Mouse (Mus musculus) forebrain, embryonic 15.5 days (tissue): ENCODE measurements around the gene Rai14. TPM values are rescaled to one million over a fixed set of nuclear protein-coding genes. Genes with fewer than 3 reads are reported as not detected.

ENCODE experiments used
- ATAC-seq: fragments of 200-750 bp; cut with Nextera tagmentation; replicated peaks from 2 replicates; pipeline ENCODE4 v1.8.0; 2017; ENCODE audit warnings: mild to moderate bottlenecking, moderate TSS enrichment, moderate library complexity
- H3K27ac ChIP-seq: fragments of 300-500 bp; sonication (generic); replicated peaks from 2 replicates; pipeline ENCODE4 v1.5.1; 2015; ENCODE audit warnings: mild to moderate bottlenecking, inconsistent platforms
- H3K27me3 ChIP-seq: fragments of 300-500 bp; sonication (generic); 2 replicates; pipeline ENCODE4 v1.6.1; 2015; ENCODE audit warnings: inconsistent platforms
- H3K36me3 ChIP-seq: fragments of 300-500 bp; sonication (generic); 2 replicates; pipeline ENCODE4 v1.6.1; 2015; ENCODE audit warnings: mild to moderate bottlenecking, inconsistent platforms
- H3K4me1 ChIP-seq: fragments of 300-500 bp; sonication (generic); 2 replicates; pipeline ENCODE4 v1.6.1; 2015; ENCODE audit warnings: inconsistent platforms
- H3K4me2 ChIP-seq: fragments of 300-500 bp; sonication (generic); replicated peaks from 2 replicates; pipeline ENCODE4 v1.6.1; 2015; ENCODE audit warnings: mild to moderate bottlenecking, inconsistent platforms
- H3K4me3 ChIP-seq: fragments of 300-500 bp; sonication (generic); 2 replicates; pipeline ENCODE4 v1.5.1; 2015; ENCODE audit warnings: mild to moderate bottlenecking, inconsistent platforms
- H3K9ac ChIP-seq: fragments of 300-500 bp; sonication (generic); replicated peaks from 2 replicates; pipeline ENCODE4 v1.6.1; 2015; ENCODE audit warnings: mild to moderate bottlenecking, inconsistent platforms
- H3K9me3 ChIP-seq: fragments of 300-500 bp; sonication (generic); 2 replicates; pipeline ENCODE4 v1.6.1; 2016; ENCODE audit warnings: inconsistent platforms
- WGBS: fragments of 180-500 bp; shearing (Covaris S2); methylation state at CpG from one replicate; pipeline ENCODE4 v1.1.7; 2015; ENCODE audit warnings: mixed read lengths; 5-methylcytosine and 5-hydroxymethylcytosine counted together
- polyA plus RNA-seq: library from polyadenylated mRNA; unstranded; fragments of >200 nt; fragmentation: Nextera tagmentation; extraction: Ambion mirVana; gene quantifications from 2 replicates; pipeline ENCODE4 v1.2.1, GENCODE M21; 2015

Rai14 gene
- polyA plus RNA-seq, 1 experiment from 2014 or later = 37.4 TPM

- WGBS = 84% methylated on average over 14 of the region's 14 CpGs
- Histone ChIP-seq H3K4me1 (peaks cover 27% of the 10 kb centered on the region), H3K36me3 (peaks cover 4% of the 10 kb centered on the region), H3K4me3 (no peak overlapping the region), H3K9me3 (no peaks in the 10 kb centered on the region), H3K27me3 (no peaks in the 10 kb centered on the region), H3K27ac (no peak overlapping the region), H3K9ac (no peak overlapping the region), H3K4me2 (no peak overlapping the region)
- ATAC-seq = no peak
Measured at GRCm38 (mm10) chr15:10685692-10686430, 28.6 kb downstream of the Rai14 start.

- H3K27ac ChIP-seq = no peak overlapping the region
- H3K36me3 ChIP-seq = no peaks in the 10 kb centered on the region
- no peak overlapping the region for H3K4me3 ChIP-seq
- H3K9me3 ChIP-seq = no peaks in the 10 kb centered on the region
- H3K4me2 ChIP-seq = no peak overlapping the region
- WGBS = 84% methylated on average over 9 of the region's 9 CpGs
- no peak overlapping the region for H3K9ac ChIP-seq
- peaks cover 20% of the 10 kb centered on the region for H3K4me1 ChIP-seq
- no peaks in the 10 kb centered on the region for H3K27me3 ChIP-seq
- no peak for ATAC-seq
Measured at GRCm38 (mm10) chr15:10683687-10684203, 30.7 kb downstream of the Rai14 start.

- WGBS = 69% methylated on average over 5 of the region's 5 CpGs
Measured at GRCm38 (mm10) chr15:10680514-10680913, 33.9 kb downstream of the Rai14 start.

GRCm38 (mm10) chr15:10679571-10679970 lies 34.9 kb downstream of the Rai14 start:
- Histone ChIP-seq H3K4me3 (no peak overlapping the region), H3K27ac (no peak overlapping the region), H3K27me3 (no peaks in the 10 kb centered on the region), H3K4me1 (peaks cover 13% of the 10 kb centered on the region; the same call in 1 of the 2 replicates), H3K36me3 (no peaks in the 10 kb centered on the region), H3K9me3 (no peaks in the 10 kb centered on the region), H3K4me2 (no peak overlapping the region), H3K9ac (no peak overlapping the region)
- WGBS = 61% methylated on average over 4 of the region's 4 CpGs
- no peak for ATAC-seq

More at GRCm38 (mm10) chr15:10680514-10680913, 33.9 kb downstream of the Rai14 start:
- no peaks in the 10 kb centered on the region for H3K27me3 ChIP-seq
- H3K9me3 ChIP-seq = no peaks in the 10 kb centered on the region
- H3K4me1 ChIP-seq = peaks cover 15% of the 10 kb centered on the region
- peak; percentile 32; the same call in 1 of the 2 replicates for ATAC-seq
- no peak overlapping the region for H3K9ac ChIP-seq
- H3K4me3 ChIP-seq = no peak overlapping the region
- H3K27ac ChIP-seq = peak overlapping the region; percentile 31; the same call in 1 of the 2 replicates
- no peaks in the 10 kb centered on the region for H3K36me3 ChIP-seq
- no peak overlapping the region for H3K4me2 ChIP-seq

GRCm38 (mm10) chr15:10675801-10676200 lies 38.6 kb downstream of the Rai14 start:
- no peak for ATAC-seq
- no peak overlapping the region for H3K27ac ChIP-seq
- H3K9ac ChIP-seq = no peak overlapping the region
- H3K4me1 ChIP-seq = peaks cover 22% of the 10 kb centered on the region
- H3K36me3 ChIP-seq = no peaks in the 10 kb centered on the region
- no peak overlapping the region for H3K4me3 ChIP-seq
- no peak overlapping the region for H3K4me2 ChIP-seq
- 85% methylated on average over 5 of the region's 5 CpGs for WGBS
- no peaks in the 10 kb centered on the region for H3K9me3 ChIP-seq
- H3K27me3 ChIP-seq = no peaks in the 10 kb centered on the region

GRCm38 (mm10) chr15:10672880-10673279 lies 41.5 kb downstream of the Rai14 start:
- no peak overlapping the region for H3K27ac ChIP-seq
- H3K4me3 ChIP-seq = no peak overlapping the region
- H3K9ac ChIP-seq = no peak overlapping the region
- H3K4me2 ChIP-seq = no peak overlapping the region
- H3K4me1 ChIP-seq = peaks cover 11% of the 10 kb centered on the region
- ATAC-seq = no peak
- no peaks in the 10 kb centered on the region for H3K9me3 ChIP-seq
- 50% methylated on average over 5 of the region's 5 CpGs for WGBS
- no peaks in the 10 kb centered on the region for H3K27me3 ChIP-seq
- H3K36me3 ChIP-seq = no peaks in the 10 kb centered on the region

GRCm38 (mm10) chr15:10671868-10672267 lies 42.6 kb downstream of the Rai14 start:
- no peaks in the 10 kb centered on the region for H3K36me3 ChIP-seq
- H3K9me3 ChIP-seq = no peaks in the 10 kb centered on the region
- no peak overlapping the region for H3K9ac ChIP-seq
- no peak for ATAC-seq
- H3K27ac ChIP-seq = no peak overlapping the region
- H3K4me2 ChIP-seq = no peak overlapping the region
- peaks cover 11% of the 10 kb centered on the region for H3K4me1 ChIP-seq
- no peak overlapping the region for H3K4me3 ChIP-seq
- H3K27me3 ChIP-seq = no peaks in the 10 kb centered on the region
- 83% methylated on average over 4 of the region's 4 CpGs for WGBS

- Histone ChIP-seq H3K9me3 (no peaks in the 10 kb centered on the region), H3K36me3 (no peaks in the 10 kb centered on the region), H3K4me2 (no peak overlapping the region), H3K27me3 (no peaks in the 10 kb centered on the region), H3K9ac (no peak overlapping the region), H3K4me1 (peaks cover 11% of the 10 kb centered on the region), H3K4me3 (no peak overlapping the region), H3K27ac (no peak overlapping the region)
- WGBS = 85% methylated on average over 7 of the region's 7 CpGs
- ATAC-seq = peak; percentile 17; the same call in 1 of the 2 replicates
Measured at GRCm38 (mm10) chr15:10670107-10670506, 44.3 kb downstream of the Rai14 start.

GRCm38 (mm10) chr15:10668120-10668900 lies 46.1 kb downstream of the Rai14 start:
- H3K27ac ChIP-seq = no peak overlapping the region
- 67% methylated on average over 10 of the region's 10 CpGs for WGBS
- H3K4me3 ChIP-seq = no peak overlapping the region
- H3K4me2 ChIP-seq = no peak overlapping the region
- H3K9me3 ChIP-seq = no peaks in the 10 kb centered on the region
- H3K36me3 ChIP-seq = no peaks in the 10 kb centered on the region
- no peak overlapping the region for H3K9ac ChIP-seq
- ATAC-seq = no peak
- peaks cover 4% of the 10 kb centered on the region for H3K4me1 ChIP-seq
- H3K27me3 ChIP-seq = no peaks in the 10 kb centered on the region

GRCm38 (mm10) chr15:10665816-10666215 lies 48.6 kb downstream of the Rai14 start:
- Histone ChIP-seq H3K4me3 (no peak overlapping the region), H3K27me3 (no peaks in the 10 kb centered on the region), H3K9ac (no peak overlapping the region), H3K36me3 (no peaks in the 10 kb centered on the region), H3K27ac (no peak overlapping the region), H3K4me2 (no peak overlapping the region), H3K4me1 (no peaks in the 10 kb centered on the region), H3K9me3 (no peaks in the 10 kb centered on the region)
- ATAC-seq = no peak
- WGBS = 80% methylated on average over 8 of the region's 8 CpGs

- Histone ChIP-seq H3K9me3 (no peaks in the 10 kb centered on the region), H3K4me3 (no peak overlapping the region), H3K36me3 (no peaks in the 10 kb centered on the region), H3K4me1 (no peaks in the 10 kb centered on the region), H3K27me3 (no peaks in the 10 kb centered on the region), H3K9ac (no peak overlapping the region), H3K27ac (no peak overlapping the region), H3K4me2 (no peak overlapping the region)
- WGBS = 89% methylated on average over 5 of the region's 5 CpGs
- ATAC-seq = no peak
Measured at GRCm38 (mm10) chr15:10664529-10664898, 49.9 kb downstream of the Rai14 start.

GRCm38 (mm10) chr15:10663793-10664528 lies 50.5 kb downstream of the Rai14 start:
- Histone ChIP-seq H3K9me3 (no peaks in the 10 kb centered on the region), H3K4me2 (no peak overlapping the region), H3K9ac (no peak overlapping the region), H3K4me3 (no peak overlapping the region), H3K27me3 (no peaks in the 10 kb centered on the region), H3K27ac (no peak overlapping the region), H3K36me3 (no peaks in the 10 kb centered on the region), H3K4me1 (no peaks in the 10 kb centered on the region)
- 83% methylated on average over 5 of the region's 5 CpGs for WGBS
- ATAC-seq = no peak
